Mouse (Mus musculus) adrenal gland (tissue): Measurements from ENCODE around the gene Rad17.

Source experiments
- intact Hi-C: fragments of 180-260 bp; cut with DNase I; formaldehyde crosslinking; loops from one replicate; pipeline ENCODE4 v1.15.1; 2025

The Rad17 gene

GRCm38 (mm10) chr13:100616181-100617087, 34.4 kb downstream of the Rad17 start, which contains the start of gene Marveld2:
Marveld2 (minus strand) TSS chr13:100616971.
- intact Hi-C loops: loop anchor here (10.0 kb wide), 1 partner anchor 122 kb away; the partner anchor contains the start of gene Gtf2h2

- intact Hi-C loops: loop anchor here (10.0 kb wide), 1 partner anchor 118 kb away; the partner anchor contains the start of gene Gtf2h2
These were observed 37.9 kb downstream of the Rad17 start for GRCm38 (mm10) chr13:100612903-100613302.

DNA sequence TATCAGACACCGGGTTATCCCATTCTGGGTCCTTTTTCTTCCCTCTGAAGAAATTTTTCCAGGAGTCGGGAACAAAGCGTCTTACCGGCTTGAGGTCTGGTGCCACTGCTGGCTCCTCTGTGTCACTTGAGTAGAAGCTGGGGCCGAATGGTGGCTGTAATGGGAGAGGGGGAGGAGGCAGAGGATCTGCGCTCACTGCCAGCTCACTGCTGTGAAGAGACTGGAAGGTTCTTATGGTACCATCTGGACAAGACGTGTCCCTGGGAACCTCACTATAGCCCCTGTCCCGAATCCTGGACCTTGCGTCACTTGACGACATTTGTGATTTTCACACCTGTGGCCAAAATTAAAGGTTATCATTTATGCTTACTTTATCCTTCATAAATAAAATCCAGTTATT, 38.6 kb downstream of the Rad17 start:
- intact Hi-C loops: loop anchor here (10.0 kb wide), 1 partner anchor 117 kb away; the partner anchor contains the start of gene Gtf2h2

DNA sequence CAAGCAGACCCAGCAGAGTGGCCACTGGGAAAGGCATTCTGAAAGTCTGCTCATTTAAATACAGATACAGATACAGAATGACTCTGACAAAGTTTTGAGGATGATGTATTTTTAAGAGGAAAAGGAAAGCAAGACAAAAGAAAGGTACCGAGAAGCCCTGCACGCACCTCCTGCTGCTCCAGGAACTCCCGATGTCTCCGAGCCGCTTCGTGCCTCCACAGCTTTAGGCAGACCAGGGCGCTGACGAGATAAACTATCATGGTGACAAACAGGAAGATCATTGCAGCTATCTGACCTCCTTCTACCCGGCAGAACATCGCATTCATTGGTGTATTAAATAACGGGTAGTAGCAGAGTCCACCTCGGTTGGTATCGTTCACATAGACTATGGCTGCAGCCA, 39.6 kb downstream of the Rad17 start:
- intact Hi-C loops: loop anchor here (10.0 kb wide), 1 partner anchor 116 kb away; the partner anchor contains the start of gene Gtf2h2

DNA sequence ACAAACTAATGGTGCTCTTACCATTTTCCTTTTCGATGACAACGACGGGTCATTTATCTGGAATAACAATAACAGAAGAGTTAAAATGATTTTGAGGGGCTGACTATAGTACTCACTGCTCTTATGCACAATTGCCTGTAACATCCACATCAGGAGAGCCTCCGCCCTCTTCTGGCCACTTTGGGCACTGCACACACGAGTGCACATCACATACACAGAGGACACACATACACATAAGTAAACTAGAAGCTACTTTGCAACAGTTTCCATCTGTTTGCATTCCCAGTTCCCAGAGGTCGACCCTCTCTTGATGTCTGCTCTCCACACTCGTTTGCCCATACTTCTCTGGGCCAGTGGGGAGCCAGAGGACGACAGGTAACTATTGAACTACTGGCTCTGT, 43.1 kb downstream of the Rad17 start:
- intact Hi-C loops: no loop called here

- intact Hi-C loops: no loop called here
These were observed 45.0 kb downstream of the Rad17 start for GRCm38 (mm10) chr13:100605845-100606244.

DNA sequence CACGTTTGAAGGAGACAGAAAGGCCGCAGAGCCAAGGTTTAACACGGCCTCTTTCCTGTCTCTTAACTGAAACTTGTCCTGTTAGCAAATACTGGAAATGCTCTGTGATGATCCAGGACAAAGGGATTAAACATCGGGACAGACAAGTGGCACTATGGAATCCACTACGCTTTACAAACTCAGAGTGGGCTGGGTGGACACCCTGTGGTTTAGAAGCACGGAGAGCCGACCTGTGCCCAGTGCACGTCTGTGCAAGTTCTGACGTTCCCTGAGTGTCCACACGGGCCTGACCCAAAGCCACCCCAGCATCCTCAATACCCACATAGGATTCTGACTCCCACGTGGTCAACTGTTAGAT, 47.1 kb downstream of the Rad17 start:
- intact Hi-C loops: no loop called here

DNA sequence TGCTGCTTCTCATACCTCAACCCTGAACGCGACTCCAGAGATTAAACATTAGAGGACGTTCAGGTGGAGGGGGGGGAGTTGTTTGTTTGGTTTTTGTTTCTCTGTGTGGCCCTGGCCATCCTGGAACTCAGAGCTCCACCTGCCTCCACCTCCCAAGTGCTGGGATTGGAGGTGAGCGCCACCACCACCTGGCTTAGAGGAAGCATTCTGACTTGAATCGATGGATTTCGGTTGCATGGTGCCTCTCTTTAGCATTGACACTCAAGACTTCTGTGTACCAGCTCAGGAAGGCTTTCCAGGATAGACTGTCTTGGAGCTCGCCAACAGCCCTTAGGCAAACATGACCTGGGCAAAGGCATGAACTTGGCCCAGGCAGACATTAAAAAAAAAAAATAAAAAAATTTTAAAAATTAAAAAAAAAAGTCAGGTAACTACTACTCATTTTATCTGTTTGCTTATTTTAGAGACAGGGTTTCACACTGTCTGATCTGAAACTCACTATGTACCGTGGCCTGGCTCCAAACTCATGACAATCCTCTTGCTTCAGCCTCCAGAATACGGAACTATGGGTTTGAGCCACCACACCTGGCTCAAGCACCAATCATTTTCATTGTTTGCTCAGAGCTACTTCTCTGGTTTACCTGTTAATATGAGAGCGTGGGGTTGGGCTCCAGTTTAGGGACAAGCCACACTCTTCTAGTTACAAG, 47.7 kb downstream of the Rad17 start:
- intact Hi-C loops: no loop called here

- intact Hi-C loops: no loop called here
These were observed 48.5 kb downstream of the Rad17 start for GRCm38 (mm10) chr13:100602239-100602902.

- intact Hi-C loops: no loop called here
These were observed 49.8 kb downstream of the Rad17 start for GRCm38 (mm10) chr13:100601034-100601433.

DNA sequence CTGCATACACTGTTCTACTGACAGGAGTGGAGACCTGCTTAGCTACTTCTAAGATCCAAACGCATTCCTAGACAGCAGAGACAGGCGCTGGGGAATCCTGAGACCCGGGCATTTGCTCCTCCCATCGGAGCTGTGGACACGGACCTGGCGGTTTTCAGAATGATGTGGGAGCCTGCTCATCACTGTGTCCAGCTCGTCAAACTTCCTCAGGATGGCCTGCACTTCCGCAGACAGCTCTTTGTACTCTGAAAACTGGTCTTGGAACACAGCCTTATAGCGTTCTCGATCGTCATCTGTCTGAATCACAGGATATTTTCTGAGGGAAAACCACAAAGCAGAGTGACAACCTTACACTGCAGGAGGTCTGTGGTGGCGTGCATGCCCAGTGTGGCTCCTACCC, 50.5 kb downstream of the Rad17 start:
- intact Hi-C loops: no loop called here

- intact Hi-C loops: no loop called here
These were observed 53.6 kb downstream of the Rad17 start for GRCm38 (mm10) chr13:100597284-100597683.

DNA sequence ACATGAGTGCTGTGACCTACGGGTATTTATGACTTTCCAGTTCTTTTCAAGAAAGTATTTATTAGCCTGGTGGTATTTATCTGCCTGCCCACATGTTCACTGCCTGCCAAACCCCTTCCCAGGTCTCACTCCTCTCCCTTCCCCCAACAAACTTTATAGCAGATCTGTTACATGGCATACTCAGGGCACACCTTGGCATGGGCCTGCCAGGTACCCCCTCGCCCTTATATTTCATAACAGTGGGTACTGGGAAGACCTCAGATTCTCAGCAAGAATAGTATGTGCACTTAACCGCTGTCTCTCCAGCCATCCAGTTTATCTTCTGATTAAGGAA, 55.3 kb downstream of the Rad17 start:
- intact Hi-C loops: no loop called here

DNA sequence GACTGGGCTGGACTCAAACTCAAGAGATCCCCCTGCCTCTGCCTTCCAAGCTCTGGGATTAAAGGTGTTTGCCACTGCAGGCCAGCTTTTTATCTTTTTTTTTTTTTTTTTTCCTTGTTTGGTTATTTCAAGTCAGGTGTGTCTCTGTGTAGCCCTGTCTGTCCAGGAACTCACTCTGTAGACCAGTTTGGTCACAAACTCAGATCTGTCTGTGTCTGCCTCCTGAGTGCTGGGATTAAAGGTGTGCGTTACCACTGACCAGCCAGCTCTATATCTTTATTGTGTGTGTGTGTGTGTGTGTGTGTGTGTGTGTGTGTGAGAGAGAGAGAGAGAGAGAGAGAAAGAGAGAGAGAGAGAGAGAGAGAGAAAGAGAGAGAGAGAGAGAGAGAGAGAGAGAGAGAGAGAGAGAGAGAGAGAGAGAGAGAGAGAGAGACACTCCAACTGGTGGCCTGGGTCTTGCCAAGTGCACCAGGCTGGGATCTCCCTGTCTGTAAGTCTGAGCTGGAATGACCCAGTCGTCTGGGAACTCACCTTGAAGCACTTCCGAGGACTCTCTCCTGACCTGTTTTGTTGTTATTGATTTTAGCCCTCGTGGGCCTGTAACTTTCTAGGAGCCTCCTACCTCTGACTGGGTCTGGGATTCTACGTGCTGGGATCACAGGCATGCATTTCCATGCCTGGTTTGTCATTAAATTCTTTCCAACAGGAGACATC, 55.9 kb downstream of the Rad17 start:
- intact Hi-C loops: no loop called here

- intact Hi-C loops: no loop called here
These were observed 56.6 kb downstream of the Rad17 start for GRCm38 (mm10) chr13:100594041-100594792.

- intact Hi-C loops: no loop called here
These were observed 62.2 kb downstream of the Rad17 start for GRCm38 (mm10) chr13:100588646-100589045.

DNA sequence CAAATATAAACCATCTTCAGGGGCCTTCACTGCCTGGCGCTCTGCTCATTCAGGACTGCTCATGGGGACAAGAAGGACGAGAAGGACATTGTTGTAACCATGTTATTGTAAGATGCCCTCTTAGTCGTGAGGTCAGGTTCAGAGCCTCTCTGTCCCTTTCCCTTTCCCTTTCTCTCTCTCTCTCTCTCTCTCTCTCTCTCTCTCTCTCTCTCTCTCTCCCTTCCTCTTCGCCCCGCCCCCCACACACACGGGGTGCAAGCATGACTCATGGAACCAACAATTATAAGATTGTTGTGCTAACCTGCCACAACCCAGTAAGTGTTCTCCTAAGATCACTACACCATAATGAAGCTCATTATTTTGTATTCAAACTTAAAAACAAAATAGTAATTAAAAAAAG, 68.7 kb downstream of the Rad17 start:
- intact Hi-C loops: no loop called here

DNA sequence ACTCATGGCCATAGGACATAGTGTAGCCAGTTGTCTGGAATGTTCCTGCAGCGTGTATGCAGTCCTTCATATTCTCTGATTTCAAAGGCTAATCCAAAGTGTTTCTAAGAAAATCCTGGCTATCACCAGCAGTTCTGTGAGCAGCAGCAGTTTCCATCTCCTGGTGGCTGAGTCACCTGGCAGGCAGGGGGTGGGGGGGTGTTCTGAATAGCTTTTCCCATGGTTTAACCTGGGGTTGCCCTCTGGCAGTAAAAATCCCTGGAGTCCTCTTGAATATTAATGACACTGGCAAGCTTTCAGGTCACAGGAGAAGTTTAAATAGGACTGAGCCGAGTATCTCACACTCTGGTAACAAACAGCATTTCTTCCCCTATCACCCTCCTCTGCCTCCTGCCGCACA, 69.2 kb downstream of the Rad17 start:
- intact Hi-C loops: no loop called here

DNA sequence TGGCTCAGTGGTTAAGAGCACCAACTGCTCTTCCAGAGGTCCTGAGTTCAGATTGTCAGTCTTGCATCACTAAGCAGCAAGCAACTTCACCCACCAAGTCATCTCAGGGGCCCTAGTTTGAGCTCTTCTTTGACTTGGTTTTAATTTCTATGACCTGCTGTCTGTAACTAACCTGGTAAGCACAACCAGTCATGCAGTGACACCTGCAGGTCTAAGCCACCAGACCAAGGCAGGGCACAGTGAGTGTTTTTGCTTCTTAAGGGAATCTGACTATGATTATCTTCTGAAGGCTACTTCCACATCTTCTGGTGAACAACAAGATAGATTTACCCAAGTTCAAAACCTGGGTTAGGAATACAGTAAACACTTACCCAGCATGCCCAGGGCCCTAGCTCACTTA, 70.9 kb downstream of the Rad17 start:
- intact Hi-C loops: no loop called here

DNA sequence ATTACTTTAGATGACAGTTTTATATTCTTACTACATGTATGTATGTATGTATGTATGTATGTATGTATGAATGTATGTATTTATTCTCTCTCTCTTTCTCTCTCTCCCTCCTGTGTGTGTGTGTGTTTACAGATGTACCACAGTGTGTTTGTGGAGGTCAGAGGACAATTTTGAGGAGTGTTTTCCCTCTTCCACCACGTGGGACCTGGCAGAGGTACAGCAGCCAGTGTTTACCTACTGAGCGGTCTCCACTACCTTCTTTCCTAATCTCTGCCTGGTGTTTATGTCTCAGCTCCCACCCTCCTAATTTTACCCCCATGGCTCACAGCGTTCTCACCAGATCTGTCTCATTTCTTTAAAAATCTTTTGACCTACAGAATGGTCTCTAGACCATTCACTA, 71.6 kb downstream of the Rad17 start:
- intact Hi-C loops: no loop called here
